Mouse (Mus musculus) MEL (cell line): ENCODE measurements at regions not wholly inside any gene's neighbourhood (a gene's known extent, or its start where the extent isn't known, plus 50 kb on each side); places are given as distances from the start of the nearest gene placed in this dataset.

Experiments used
- DNase-seq: peaks from one replicate; pipeline ENCODE4 v3.0.0; 2011; ENCODE audit warnings: low read depth, low spot score
- H3K27ac ChIP-seq: 2 replicates; pipeline ENCODE4 v1.5.1; 2012; ENCODE audit warnings: low read depth, mild to moderate bottlenecking, control low read depth, low read length, moderate library complexity; ENCODE audit not compliant: control insufficient read depth
- H3K27me3 ChIP-seq, 2 experiments: fragments of 150-350 bp in 1 of 2; sonication (generic) in 1 of 2; 2 replicates each; pipeline ENCODE4 v1.6.1; 2012; ENCODE audit warnings: low read length in 2 of 2, mild to moderate bottlenecking in 2 of 2, improper control_type of control experiment in 1 of 2, moderate library complexity in 1 of 2; ENCODE audit not compliant: insufficient read depth in 2 of 2, control insufficient read depth in 1 of 2
- H3K36me3 ChIP-seq, 2 experiments: 2 replicates each; pipeline ENCODE4 v1.6.1; 2012 to 2014; ENCODE audit warnings: low read length in 2 of 2, improper control_type of control experiment in 1 of 2, inconsistent platforms in 1 of 2, mild to moderate bottlenecking in 1 of 2; ENCODE audit not compliant: insufficient read depth in 2 of 2, control insufficient read depth in 1 of 2
- H3K4me1 ChIP-seq, 2 experiments: fragments of 150-350 bp in 1 of 2; sonication (generic) in 1 of 2; 2 replicates each; pipeline ENCODE4 v1.6.1; 2012; ENCODE audit warnings: low read length in 2 of 2, improper control_type of control experiment in 1 of 2, mild to moderate bottlenecking in 1 of 2; ENCODE audit not compliant: insufficient read depth in 2 of 2, control insufficient read depth in 1 of 2
- H3K4me3 ChIP-seq, 2 experiments: fragments of 150-350 bp in 1 of 2; sonication (generic) in 1 of 2; 2 replicates each; pipeline ENCODE4 v1.5.1; 2012; ENCODE audit warnings: low read depth in 2 of 2, low read length in 2 of 2, mild to moderate bottlenecking in 2 of 2, moderate library complexity in 2 of 2, control low read depth in 1 of 2, improper control_type of control experiment in 1 of 2; ENCODE audit not compliant: control insufficient read depth in 1 of 2, insufficient read depth in 1 of 2
- H3K79me2 ChIP-seq: 2 replicates; pipeline ENCODE4 v1.6.1; 2012; ENCODE audit warnings: mild to moderate bottlenecking, low read length, moderate library complexity; ENCODE audit not compliant: control insufficient read depth, poor library complexity, insufficient read depth
- H3K9ac ChIP-seq: 2 replicates; pipeline ENCODE4 v1.6.1; 2012; ENCODE audit warnings: low read depth, mild to moderate bottlenecking, control low read depth, low read length, moderate library complexity; ENCODE audit not compliant: control insufficient read depth, poor library complexity, severe bottlenecking
- H3K9me3 ChIP-seq: fragments of 150-350 bp; sonication (generic); replicated peaks from 2 replicates; pipeline ENCODE4 v1.6.1; 2012; ENCODE audit warnings: mild to moderate bottlenecking, low read length, improper control_type of control experiment, moderate library complexity; ENCODE audit not compliant: insufficient read depth
- CHD1 ChIP-seq: IDR thresholded peaks from 2 replicates; pipeline ENCODE4 v1.6.1; 2012; ENCODE audit warnings: low read depth, mild to moderate bottlenecking, inconsistent platforms, low read length, improper control_type of control experiment
- EP300 ChIP-seq, 2 experiments: IDR thresholded peaks; 2 replicates each; pipeline ENCODE4 v1.6.1; 2011; ENCODE audit warnings: improper control_type of control experiment in 2 of 2, low read length in 2 of 2, low read depth in 1 of 2, mild to moderate bottlenecking in 1 of 2
- ETS1 ChIP-seq: IDR thresholded peaks from 2 replicates; pipeline ENCODE4 v1.6.1; 2012; ENCODE audit warnings: low read depth, mild to moderate bottlenecking, inconsistent platforms, low read length, improper control_type of control experiment, moderate library complexity
- HCFC1 ChIP-seq: IDR thresholded peaks from 2 replicates; pipeline ENCODE4 v1.6.1; 2012; ENCODE audit warnings: low read depth, mild to moderate bottlenecking, inconsistent platforms, low read length, improper control_type of control experiment, moderate library complexity
- MAX ChIP-seq: IDR thresholded peaks from 2 replicates; pipeline ENCODE4 v1.6.1; 2011; ENCODE audit warnings: low read length, improper control_type of control experiment
- MXI1 ChIP-seq: IDR thresholded peaks from 2 replicates; pipeline ENCODE4 v1.6.1; 2011; ENCODE audit warnings: mild to moderate bottlenecking, low read depth, low read length, improper control_type of control experiment
- MYB ChIP-seq: IDR thresholded peaks from 2 replicates; pipeline ENCODE4 v1.6.1; 2011; ENCODE audit warnings: mild to moderate bottlenecking, low read depth, low read length, improper control_type of control experiment
- MYC ChIP-seq: IDR thresholded peaks from 2 replicates; pipeline ENCODE4 v1.6.1; 2011; ENCODE audit warnings: low read depth, mild to moderate bottlenecking, low read length, improper control_type of control experiment, moderate library complexity
- POLR2AphosphoS2 ChIP-seq: IDR thresholded peaks from 2 replicates; pipeline ENCODE4 v1.6.1; 2011; ENCODE audit warnings: low read length, improper control_type of control experiment
- SIN3A ChIP-seq: IDR thresholded peaks from 2 replicates; pipeline ENCODE4 v1.6.1; 2012; ENCODE audit warnings: low read length, improper control_type of control experiment, inconsistent platforms
- TAL1 ChIP-seq: IDR thresholded peaks from 2 replicates; pipeline ENCODE4 v1.6.1; 2012; ENCODE audit warnings: mild to moderate bottlenecking, inconsistent platforms, low read length, moderate library complexity, mixed read lengths
- TCF12 ChIP-seq: IDR thresholded peaks from 2 replicates; pipeline ENCODE4 v1.6.1; 2014; ENCODE audit warnings: low read depth, mild to moderate bottlenecking, inconsistent platforms, low read length, improper control_type of control experiment, moderate library complexity
- USF1 ChIP-seq: IDR thresholded peaks from 2 replicates; pipeline ENCODE4 v1.6.1; 2014; ENCODE audit warnings: low read depth, mild to moderate bottlenecking, inconsistent platforms, low read length, improper control_type of control experiment, moderate library complexity
- ZC3H11A ChIP-seq: IDR thresholded peaks from 2 replicates; pipeline ENCODE4 v1.6.1; 2012; ENCODE audit warnings: low read depth, mild to moderate bottlenecking, inconsistent platforms, low read length, improper control_type of control experiment
- ZMIZ1 ChIP-seq: IDR thresholded peaks from 2 replicates; pipeline ENCODE4 v1.6.1; 2012; ENCODE audit warnings: low read depth, mild to moderate bottlenecking, inconsistent platforms, low read length, improper control_type of control experiment, moderate library complexity

- no peaks in the 10 kb centered on the region for H3K79me2 ChIP-seq
Measured at GRCm38 (mm10) chr15:27378601-27379094, 87.8 kb upstream of the Ank start.

GRCm38 (mm10) chr15:27380436-27380945 is 86.0 kb upstream of the Ank start:
- no peaks in the 10 kb centered on the region for H3K27me3 ChIP-seq
- no peak overlapping the region for H3K27ac ChIP-seq
- H3K4me3 ChIP-seq = no peak overlapping the region
- no peaks in the 10 kb centered on the region for H3K79me2 ChIP-seq
- no peaks in the 10 kb centered on the region for H3K9me3 ChIP-seq
- H3K36me3 ChIP-seq = no peaks in the 10 kb centered on the region
- DNase-seq = no peak
- TF ChIP-seq TAL1 = no peak
- no peak for TF ChIP-seq SIN3A
- TF ChIP-seq EP300 (IDR thresholded peaks at IDR 0.05; ENCODE audit: low read depth in 1 of 2, low read length in 2 of 2) = no peak
- no peak for TF ChIP-seq MYC
- no peaks in the 10 kb centered on the region for H3K4me1 ChIP-seq
- H3K9ac ChIP-seq = no peak overlapping the region

More at GRCm38 (mm10) chr15:27378601-27379094, 87.8 kb upstream of the Ank start:
- H3K4me1 ChIP-seq = no peaks in the 10 kb centered on the region
- H3K4me3 ChIP-seq = no peak overlapping the region
- H3K9ac ChIP-seq = no peak overlapping the region
- no peaks in the 10 kb centered on the region for H3K9me3 ChIP-seq
- H3K27me3 ChIP-seq = no peaks in the 10 kb centered on the region
- no peak for DNase-seq
- H3K27ac ChIP-seq = no peak overlapping the region
- no peaks in the 10 kb centered on the region for H3K36me3 ChIP-seq
- TF ChIP-seq CHD1 = no peak
- no peak for TF ChIP-seq HCFC1
- no peak for TF ChIP-seq MAX
- no peak for TF ChIP-seq USF1
- no peak for TF ChIP-seq ZMIZ1
- no peak for TF ChIP-seq ETS1
- TF ChIP-seq MXI1 = no peak

- Histone ChIP-seq H3K9me3 (no peaks in the 10 kb centered on the region), H3K27me3 (no peaks in the 10 kb centered on the region), H3K79me2 (no peaks in the 10 kb centered on the region), H3K27ac (no peak overlapping the region), H3K4me3 (no peak overlapping the region), H3K4me1 (no peaks in the 10 kb centered on the region), H3K36me3 (no peaks in the 10 kb centered on the region), H3K9ac (no peak overlapping the region)
- TF ChIP-seq POLR2AphosphoS2 (no peak), TCF12 (no peak), MYB (no peak), ZC3H11A (no peak), MXI1 (no peak)
- DNase-seq = no peak
Measured at GRCm38 (mm10) chr15:27381565-27381964, 84.9 kb upstream of the Ank start.
